Mouse (Mus musculus): ENCODE data around the gene Mapkap1. TPM values are rescaled to one million over a fixed set of nuclear protein-coding genes. Genes with fewer than 3 reads are reported as not detected.
A peak's percentile ranks its signal among the peaks of the same experiment; 100 is the strongest.

The Mapkap1 gene
- polyA plus RNA-seq, 1 experiment: 52.1 TPM

DNA sequence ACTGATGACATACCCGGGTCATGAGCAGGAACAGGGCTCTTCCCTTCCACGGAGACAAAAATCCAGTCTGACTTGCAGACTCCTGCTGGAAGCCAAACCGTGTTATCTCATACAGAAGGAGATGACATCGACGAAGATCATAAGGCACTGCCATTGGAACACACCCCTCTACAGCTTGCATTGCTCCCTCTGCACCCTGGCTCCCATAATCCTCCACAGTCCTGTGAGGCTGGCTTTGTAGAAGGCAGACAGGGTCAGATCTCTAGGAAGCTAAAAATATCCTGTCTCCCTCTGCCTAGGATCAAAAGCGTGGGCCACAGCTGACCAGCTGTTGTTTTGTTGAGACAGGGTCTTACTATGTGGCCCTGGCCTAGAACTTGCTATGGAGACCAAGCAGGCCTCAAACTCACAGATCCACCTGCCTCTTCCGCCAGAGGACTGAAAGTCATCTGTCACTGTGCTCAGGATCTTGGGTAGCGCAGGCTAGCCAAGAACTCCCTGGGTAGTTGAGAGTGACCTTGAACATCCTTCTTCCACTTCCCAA, 262.7 kb downstream of the Mapkap1 start:
- Histone ChIP-seq H3K4me3 (ENCODE audit: control insufficient read depth, low read depth, low read length) (peak overlapping the region; percentile 4), H3K36me3 (ENCODE audit: control insufficient read depth, insufficient read depth, low read length) (no peaks in the 10 kb centered on the region), H3K27ac (ENCODE audit: control insufficient read depth, insufficient read depth, low read depth, low read length) (no peak overlapping the region), H3K27me3 (ENCODE audit: control insufficient read depth, insufficient read depth, low read length) (no peaks in the 10 kb centered on the region), H3K4me1 (ENCODE audit: control insufficient read depth, insufficient read depth, low read length) (peaks cover 8% of the 10 kb centered on the region)
- TF ChIP-seq POLR2A (IDR thresholded peaks at IDR 0.05; ENCODE audit: control insufficient read depth, low read depth, low read length): no peak
- no peak for TF ChIP-seq CTCF (IDR thresholded peaks at IDR 0.05; ENCODE audit: control insufficient read depth, insufficient read depth, insufficient replicate concordance, low read depth, low read length)

DNA sequence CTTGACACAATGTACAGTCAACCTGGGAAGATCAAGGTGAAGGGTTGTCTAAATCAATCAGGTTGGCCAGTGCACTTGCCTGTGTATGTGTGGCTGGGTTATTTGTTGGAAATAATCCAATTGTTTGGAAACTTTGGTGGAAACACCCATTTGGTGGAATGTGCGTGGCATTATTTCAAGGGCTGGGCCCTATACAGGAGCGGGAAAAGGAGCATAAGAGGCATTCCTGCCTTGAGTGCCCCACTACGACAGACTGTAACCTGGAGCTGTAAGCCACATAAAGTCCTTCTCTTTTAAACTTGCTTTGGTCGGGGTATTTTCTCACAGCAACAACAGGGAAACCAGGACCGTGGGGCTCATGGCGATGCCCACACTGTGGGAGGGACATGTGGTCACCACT, 263.9 kb downstream of the Mapkap1 start:
- Histone ChIP-seq H3K36me3 (ENCODE audit: control insufficient read depth, insufficient read depth, low read length) (no peaks in the 10 kb centered on the region), H3K27me3 (ENCODE audit: control insufficient read depth, insufficient read depth, low read length) (no peaks in the 10 kb centered on the region), H3K4me1 (ENCODE audit: control insufficient read depth, insufficient read depth, low read length) (peaks cover 8% of the 10 kb centered on the region), H3K27ac (ENCODE audit: control insufficient read depth, insufficient read depth, low read depth, low read length) (no peak overlapping the region), H3K4me3 (ENCODE audit: control insufficient read depth, low read depth, low read length) (peak overlapping the region; percentile 6; the same call in 1 of the 2 replicates)
- TF ChIP-seq POLR2A (IDR thresholded peaks at IDR 0.05; ENCODE audit: control insufficient read depth, low read depth, low read length) (no peak), CTCF (IDR thresholded peaks at IDR 0.05; ENCODE audit: control insufficient read depth, insufficient read depth, insufficient replicate concordance, low read depth, low read length) (no peak)

DNA sequence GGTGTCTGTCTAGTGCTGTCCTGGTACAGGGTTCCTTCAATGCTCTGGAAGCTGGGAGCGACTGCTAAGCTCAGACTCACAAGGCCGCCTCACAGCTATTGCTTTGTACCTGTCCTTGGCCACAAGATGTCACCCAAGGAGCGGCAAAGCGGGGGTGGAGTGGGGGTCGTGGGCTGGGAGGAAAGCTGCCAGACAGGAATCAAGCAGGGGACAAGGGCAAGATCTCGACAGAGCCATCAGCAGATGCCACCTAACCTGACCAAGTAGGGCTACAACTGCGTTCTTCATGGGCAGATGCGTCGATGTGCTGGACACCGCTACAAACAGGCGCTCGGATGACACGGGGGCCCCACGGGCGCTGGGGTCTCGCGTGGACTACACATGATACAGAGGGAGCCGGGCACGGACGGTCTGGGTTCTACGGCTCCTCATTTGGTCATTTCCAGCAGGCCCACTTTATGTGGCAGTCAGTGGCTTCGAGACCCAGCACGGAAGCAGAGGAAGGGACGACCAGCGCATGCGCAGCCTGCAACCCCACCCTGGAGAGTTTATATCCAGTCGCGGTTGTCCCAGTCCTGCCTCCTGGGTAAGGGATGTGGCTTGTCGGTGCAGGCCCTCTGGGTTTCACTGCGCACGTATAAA, 264.9 kb downstream of the Mapkap1 start:
- no peak overlapping the region for H3K27ac ChIP-seq (ENCODE audit: control insufficient read depth, insufficient read depth, low read depth, low read length)

DNA sequence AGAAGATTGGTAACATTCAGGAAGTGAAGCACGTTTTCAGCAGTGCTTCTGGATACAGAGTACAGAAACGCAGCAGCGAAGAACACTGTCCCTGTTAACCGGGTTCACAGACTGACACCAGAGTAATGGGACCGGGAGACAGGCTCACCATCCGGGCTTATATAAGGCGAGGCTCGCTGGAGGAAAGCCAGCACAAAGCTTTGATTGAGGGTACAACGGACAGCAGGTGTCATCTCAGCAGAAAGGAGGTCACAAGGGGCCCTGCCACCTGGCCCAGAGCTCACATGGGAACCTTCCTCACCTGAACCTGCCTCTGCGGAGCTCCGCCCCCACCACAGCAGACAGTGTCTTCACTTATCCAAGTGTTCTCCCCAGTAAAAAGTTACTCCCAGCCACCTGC, 267.3 kb downstream of the Mapkap1 start:
- Histone ChIP-seq H3K27ac (ENCODE audit: control insufficient read depth, insufficient read depth, low read depth, low read length) (no peak overlapping the region), H3K27me3 (ENCODE audit: control insufficient read depth, insufficient read depth, low read length) (no peaks in the 10 kb centered on the region), H3K4me3 (ENCODE audit: control insufficient read depth, low read depth, low read length) (no peak overlapping the region), H3K4me1 (ENCODE audit: control insufficient read depth, insufficient read depth, low read length) (peaks cover 8% of the 10 kb centered on the region), H3K36me3 (ENCODE audit: control insufficient read depth, insufficient read depth, low read length) (peaks cover 1% of the 10 kb centered on the region; the same call in 1 of the 2 replicates)
- TF ChIP-seq POLR2A (IDR thresholded peaks at IDR 0.05; ENCODE audit: control insufficient read depth, low read depth, low read length): no peak
- TF ChIP-seq CTCF (IDR thresholded peaks at IDR 0.05; ENCODE audit: control insufficient read depth, insufficient read depth, insufficient replicate concordance, low read depth, low read length): no peak

More for the DNA sequence above, 264.9 kb downstream of the Mapkap1 start:
- TF ChIP-seq CTCF (IDR thresholded peaks at IDR 0.05; ENCODE audit: control insufficient read depth, insufficient read depth, insufficient replicate concordance, low read depth, low read length) (peak; percentile 29; the same call in 1 of the 2 replicates), POLR2A (IDR thresholded peaks at IDR 0.05; ENCODE audit: control insufficient read depth, low read depth, low read length) (no peak; the same call in 1 of the 2 replicates)
- Histone ChIP-seq H3K4me3 (ENCODE audit: control insufficient read depth, low read depth, low read length) (peak overlapping the region; percentile 80), H3K36me3 (ENCODE audit: control insufficient read depth, insufficient read depth, low read length) (no peaks in the 10 kb centered on the region), H3K4me1 (ENCODE audit: control insufficient read depth, insufficient read depth, low read length) (peaks cover 8% of the 10 kb centered on the region), H3K27me3 (ENCODE audit: control insufficient read depth, insufficient read depth, low read length) (no peaks in the 10 kb centered on the region)

Other genes starting within 250 kb of the Mapkap1 start
- 5.4 and 5.9 TPM in 2 replicates for gene Pbx3, start 33.6 kb upstream of the Mapkap1 start, polyA plus RNA-seq (2012; rRNA removed)